Mouse (Mus musculus) embryo, embryonic 10 days (tissue): ENCODE results near the gene Prune2.

Experiments
- DNase-seq: peaks from one replicate; pipeline ENCODE4 v3.0.0-alpha.2; 2015; ENCODE audit warnings: low spot score

The Prune2 gene

DNA sequence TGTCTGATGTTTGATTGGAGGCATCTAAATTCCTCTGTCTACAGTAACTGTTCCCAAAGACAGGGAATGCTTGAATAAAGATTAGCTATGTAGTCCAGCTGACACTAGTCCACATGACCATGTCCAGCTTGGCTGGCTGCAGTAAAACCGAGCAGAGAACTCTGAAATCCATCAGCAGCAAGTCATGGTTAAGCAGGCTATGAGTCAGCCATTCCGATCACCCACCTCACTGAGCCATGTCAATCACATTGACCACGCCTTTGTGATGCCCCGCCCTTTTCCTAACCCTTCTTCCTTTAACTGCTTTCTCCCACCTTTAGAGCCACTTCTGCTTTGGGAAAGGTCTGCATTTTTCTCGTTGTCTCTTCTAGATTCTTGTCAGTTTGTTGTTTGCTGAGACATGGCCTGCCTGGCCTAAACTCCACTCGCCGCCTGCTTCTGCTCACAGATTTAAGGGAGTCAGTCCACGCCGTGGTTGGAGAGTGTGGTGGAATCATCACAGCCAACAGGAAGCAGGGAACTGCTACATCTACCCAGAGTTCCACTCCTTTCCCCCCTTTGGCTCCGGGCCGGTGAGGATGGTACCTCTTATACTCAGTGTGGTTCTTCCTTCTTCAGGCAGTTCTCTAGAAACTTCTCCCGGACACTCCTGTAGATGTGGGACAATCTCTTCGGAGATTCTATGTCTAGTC, 307.9 kb downstream of the Prune2 start:
- no peak for DNase-seq

DNA sequence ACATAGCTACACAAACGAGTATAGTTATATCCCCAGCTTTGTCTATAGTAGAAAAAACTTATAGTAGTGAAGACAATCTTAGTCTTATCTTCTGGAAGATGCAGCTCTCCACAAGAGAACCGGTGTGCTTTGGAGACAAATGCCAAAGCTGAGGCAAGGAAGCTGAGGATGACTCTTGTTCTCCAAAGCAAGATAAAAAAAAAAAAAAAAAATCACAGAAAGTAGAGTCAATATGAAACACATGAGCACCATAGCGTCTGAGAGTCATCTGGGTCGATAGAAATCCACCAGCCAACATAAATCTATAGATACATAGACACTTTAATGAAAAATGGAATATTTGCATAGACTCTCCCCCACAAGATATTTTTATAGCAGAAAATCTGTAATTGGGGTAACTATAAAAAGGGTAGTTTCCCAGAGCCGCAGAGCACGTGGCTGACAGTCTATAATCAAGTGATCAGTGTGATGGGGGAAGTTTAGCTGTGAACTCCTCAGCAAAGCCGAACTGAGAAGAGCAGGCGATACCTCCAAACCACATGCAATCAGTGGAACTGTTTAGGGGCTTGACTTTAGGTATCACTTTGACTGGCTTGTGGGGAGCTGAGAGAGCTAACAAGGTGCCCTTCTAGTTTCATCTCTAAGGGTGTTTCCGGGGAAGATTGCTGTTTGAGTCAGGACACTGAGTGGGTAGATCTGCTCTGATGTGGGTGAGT, 308.7 kb downstream of the Prune2 start:
- no peak for DNase-seq

DNA sequence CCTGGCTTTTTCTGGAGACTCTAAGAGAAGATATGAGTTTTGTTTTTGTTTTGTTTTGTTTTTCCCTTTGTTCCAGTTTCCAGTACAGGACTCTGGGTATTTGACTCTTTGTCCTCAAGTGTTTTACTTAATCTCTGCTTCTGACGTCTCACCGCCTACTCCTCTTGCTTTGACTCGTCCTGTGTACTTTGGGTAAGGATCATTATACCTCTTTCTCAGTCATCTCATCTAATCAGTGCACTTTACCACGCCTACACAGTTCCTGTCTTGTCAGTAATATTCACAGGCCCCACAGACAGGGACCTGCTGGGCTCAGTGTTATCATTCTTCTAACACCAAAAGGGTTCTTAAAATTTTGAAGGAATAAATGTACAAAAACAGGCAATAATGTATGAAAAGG, 312.8 kb downstream of the Prune2 start:
- DNase-seq, result no peak

DNA sequence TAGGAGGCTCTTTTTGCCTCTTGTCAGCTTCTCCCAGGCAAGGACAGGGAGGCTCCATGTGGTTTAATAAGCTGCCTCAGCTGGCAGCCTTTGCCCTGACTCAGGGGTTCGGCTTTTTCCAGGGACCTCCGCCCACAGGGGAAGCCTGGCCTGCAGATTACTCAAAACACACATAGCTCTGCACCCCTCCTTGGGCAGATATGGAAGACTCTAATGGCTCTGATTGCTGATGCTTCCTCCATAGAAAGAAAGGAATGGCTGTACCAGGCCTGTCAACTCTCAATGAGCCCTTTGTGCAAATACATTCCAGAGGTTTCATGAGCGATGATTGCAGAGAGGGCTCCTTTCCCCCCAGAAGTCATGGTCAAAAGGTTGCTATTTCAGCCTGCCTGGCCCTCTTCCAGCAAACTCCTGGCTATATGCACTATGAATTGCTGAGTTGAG, 315.3 kb downstream of the Prune2 start:
- peak; percentile 52 for DNase-seq

DNA sequence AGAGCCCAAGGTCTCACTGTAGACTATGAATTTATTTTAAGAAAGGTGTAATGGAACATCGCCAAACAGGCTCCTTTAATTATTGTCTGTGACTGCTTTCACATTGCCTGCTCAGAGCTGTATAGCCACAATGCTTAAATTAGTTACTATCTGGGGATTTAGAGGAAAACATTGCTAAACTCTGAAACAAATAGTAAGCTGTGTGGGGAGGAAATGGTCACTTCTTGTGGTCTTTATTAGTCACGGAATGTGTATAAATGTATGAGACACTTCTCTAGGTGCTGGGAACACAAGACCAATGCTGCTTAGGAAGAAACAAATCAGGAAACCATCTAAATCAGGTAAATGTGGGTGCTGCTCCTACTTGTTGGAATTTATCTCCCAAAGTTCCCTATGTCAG, 317.1 kb downstream of the Prune2 start:
- no peak for DNase-seq
